Mouse (Mus musculus): ENCODE measurements around the gene Pigf. TPM values are rescaled to one million over a fixed set of nuclear protein-coding genes. Genes with fewer than 3 reads are reported as not detected.

The Pigf gene
- polyA plus RNA-seq, 1 experiment from 2014 or later = 32.2 TPM

GRCm38 (mm10) chr17:86962297-86962893, 62.8 kb downstream of the Pigf start:
- H3K27ac ChIP-seq = peak overlapping the region; percentile 97
- H3K4me1 ChIP-seq = peaks cover 60% of the 10 kb centered on the region

GRCm38 (mm10) chr17:86961301-86961841, 63.8 kb downstream of the Pigf start:
- no peak for DNase-seq (ENCODE audit: low spot score)
- Histone ChIP-seq H3K4me3 (no peak overlapping the region), H3K27me3 (ENCODE audit: insufficient read depth, poor library complexity, severe bottlenecking) (no peaks in the 10 kb centered on the region), H3K27ac (peak overlapping the region; percentile 97; the same call in 1 of the 2 replicates), H3K9me3 (no peaks in the 10 kb centered on the region), H3K4me1 (peaks cover 54% of the 10 kb centered on the region), H3K36me3 (no peaks in the 10 kb centered on the region)
- WGBS = 61% methylated on average over 8 of the region's 8 CpGs

More at GRCm38 (mm10) chr17:86962297-86962893, 62.8 kb downstream of the Pigf start:
- Histone ChIP-seq H3K36me3 (no peaks in the 10 kb centered on the region), H3K9me3 (no peaks in the 10 kb centered on the region), H3K4me3 (peak overlapping the region; percentile 93), H3K27me3 (ENCODE audit: insufficient read depth, poor library complexity, severe bottlenecking) (no peaks in the 10 kb centered on the region)
- WGBS = under 1% methylated on average over 24 of the region's 24 CpGs
- peak; percentile 93 for DNase-seq (ENCODE audit: low spot score)

DNA sequence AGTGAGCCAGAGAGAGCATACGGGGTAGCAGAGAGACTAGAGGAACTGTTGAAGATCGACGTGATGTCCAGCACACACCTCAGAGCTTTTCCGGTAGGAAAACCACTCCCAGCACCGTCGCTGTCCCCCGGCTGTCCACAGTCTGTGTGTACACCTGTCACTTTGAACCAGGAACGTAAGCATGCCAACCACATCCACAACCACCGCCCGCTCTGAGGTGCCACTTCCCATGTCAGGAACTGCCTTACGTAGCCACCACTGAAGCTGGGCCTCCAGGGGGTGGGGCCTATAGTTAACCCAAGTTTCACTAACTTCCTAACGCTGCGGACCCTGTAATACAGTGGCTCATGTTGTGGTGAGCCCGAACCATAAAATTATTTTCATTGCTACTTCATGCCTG, 67.2 kb downstream of the Pigf start:
- Histone ChIP-seq H3K36me3 (no peaks in the 10 kb centered on the region), H3K4me3 (no peak overlapping the region), H3K27me3 (ENCODE audit: insufficient read depth, poor library complexity, severe bottlenecking) (no peaks in the 10 kb centered on the region), H3K27ac (peak overlapping the region; percentile 12; the same call in 1 of the 2 replicates), H3K4me1 (peaks cover 37% of the 10 kb centered on the region), H3K9me3 (0 out of 2 replicates have a peak, but pooled peaks cover 3% of the 10 kb centered on the region)
- WGBS = 68% methylated on average over 14 of the region's 14 CpGs
- no peak for DNase-seq (ENCODE audit: low spot score)

DNA sequence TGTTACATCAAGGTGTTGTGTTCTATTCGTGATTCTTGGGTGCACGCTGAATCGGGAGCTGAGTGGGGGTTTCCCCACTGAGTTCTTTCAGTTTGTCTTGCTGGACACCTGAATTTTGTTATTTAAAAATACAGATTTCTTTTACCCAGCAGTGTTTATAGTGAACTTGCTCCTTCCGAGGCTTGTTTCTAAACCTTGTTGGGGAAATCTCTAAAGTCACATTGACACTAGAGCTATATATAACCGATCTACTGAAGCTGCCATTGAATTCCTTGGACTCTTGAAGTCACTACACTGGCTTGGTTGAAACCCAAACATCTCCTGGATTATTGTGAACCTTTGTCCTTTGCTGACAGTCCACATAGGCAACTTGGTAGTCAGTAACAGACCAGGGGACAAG, 68.0 kb downstream of the Pigf start:
- no peak overlapping the region for H3K4me3 ChIP-seq
- no peak for DNase-seq (ENCODE audit: low spot score)
- H3K4me1 ChIP-seq = peaks cover 37% of the 10 kb centered on the region
- no peaks in the 10 kb centered on the region for H3K36me3 ChIP-seq
- no peaks in the 10 kb centered on the region for H3K27me3 ChIP-seq (ENCODE audit: insufficient read depth, poor library complexity, severe bottlenecking)
- H3K9me3 ChIP-seq = 0 out of 2 replicates have a peak, but pooled peaks cover 3% of the 10 kb centered on the region
- H3K27ac ChIP-seq = 0 out of 2 replicates have a peak overlapping the region, but pooled peaks have one; percentile 12
- WGBS = 82% methylated on average over 5 of the region's 5 CpGs

DNA sequence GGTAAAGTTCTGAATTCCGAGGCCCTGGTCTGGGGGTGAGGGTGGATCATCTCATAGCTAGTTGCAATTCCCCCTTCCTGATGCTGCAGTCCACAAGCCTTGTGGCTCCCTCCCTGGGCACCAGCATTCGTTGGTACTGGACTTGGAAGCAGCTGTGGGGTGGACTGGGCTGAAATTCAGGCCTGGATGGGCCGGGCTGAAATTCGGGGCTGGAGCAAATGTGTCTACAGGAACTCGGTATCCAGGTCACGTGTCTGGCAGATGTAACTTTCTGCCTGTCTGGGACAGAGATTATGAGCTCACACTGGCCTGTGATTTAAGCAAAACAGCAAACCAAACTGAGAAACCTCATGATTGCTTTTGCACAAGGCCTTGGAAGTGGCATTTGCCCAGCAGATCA, 76.4 kb downstream of the Pigf start:
- 71% methylated on average over 6 of the region's 6 CpGs for WGBS
- DNase-seq (ENCODE audit: low spot score) = no peak
- H3K4me1 ChIP-seq = no peaks in the 10 kb centered on the region
- H3K36me3 ChIP-seq = no peaks in the 10 kb centered on the region
- no peak overlapping the region for H3K27ac ChIP-seq
- H3K4me3 ChIP-seq = no peak overlapping the region
- no peaks in the 10 kb centered on the region for H3K9me3 ChIP-seq
- no peaks in the 10 kb centered on the region for H3K27me3 ChIP-seq (ENCODE audit: insufficient read depth, poor library complexity, severe bottlenecking)

DNA sequence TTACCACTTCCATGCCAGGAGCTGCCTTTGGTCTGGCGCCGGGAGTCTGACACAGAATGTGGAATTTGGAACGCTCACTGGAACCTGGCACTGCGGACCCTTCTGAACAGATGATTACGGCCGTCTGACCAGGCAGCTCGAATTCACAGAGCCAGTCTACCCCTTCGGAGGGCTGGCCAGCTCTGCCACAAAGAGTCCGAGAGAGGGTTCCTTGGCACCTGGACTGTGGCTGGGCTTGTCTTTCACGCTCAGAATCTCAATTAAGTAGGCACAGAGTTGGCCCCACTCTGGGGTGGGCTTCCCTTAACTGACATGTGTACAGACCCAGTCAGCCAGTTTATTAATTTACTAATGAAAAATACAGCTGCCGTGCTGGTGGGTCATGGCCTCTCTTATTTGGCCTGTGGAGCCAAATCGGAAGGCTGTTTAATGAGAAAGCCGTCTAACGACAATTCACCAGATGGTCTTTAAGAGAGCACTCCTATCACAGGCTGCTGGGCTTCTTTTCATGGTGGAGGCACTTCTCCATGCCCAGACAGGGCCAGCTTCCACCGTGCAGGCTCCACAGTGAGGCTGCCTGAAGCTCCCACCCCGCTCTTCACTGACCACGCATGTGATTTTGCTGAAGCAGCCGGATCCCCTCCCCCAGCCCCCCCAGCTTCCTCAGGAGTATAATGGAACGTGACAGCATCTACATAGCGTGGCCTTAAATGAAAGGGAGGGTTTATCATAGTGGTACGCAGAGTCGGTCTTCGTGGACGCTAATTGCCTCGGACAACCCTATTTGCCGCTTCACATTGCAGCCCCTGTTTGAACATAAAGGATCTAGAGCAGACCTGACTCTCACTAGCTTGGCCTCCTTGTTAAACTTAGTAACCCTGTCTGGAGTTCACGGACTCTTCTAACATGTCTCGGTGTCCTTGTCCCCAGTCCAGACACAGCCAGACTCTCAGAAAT, 77.1 kb downstream of the Pigf start, which contains the start of gene Atp6v1e2:
TSS of gene Atp6v1e2 (minus strand) at position 58 of the 957 bp plus-strand sequence.
- Histone ChIP-seq H3K27ac (no peak within 1 kb of the TSS), H3K36me3 (no peaks in the 10 kb centered on the region), H3K9me3 (no peaks in the 10 kb centered on the region), H3K27me3 (ENCODE audit: insufficient read depth, poor library complexity, severe bottlenecking) (no peaks in the 10 kb centered on the region), H3K4me3 (no peak within 1 kb of the TSS), H3K4me1 (no peaks in the 10 kb centered on the region)
- DNase-seq (ENCODE audit: low spot score) = no peak
- 85% methylated on average over 28 of the region's 28 CpGs for WGBS

Other genes with a start within 250 kb of the Pigf start
- not detected in 2 replicates for gene Tmem247, start 108.1 kb downstream of the Pigf start, polyA plus RNA-seq (2016; fragmentation: Nextera tagmentation; extraction: Ambion mirVana)
- gene Atp6v1e2, start 77.5 kb downstream of the Pigf start, polyA plus RNA-seq (2016; fragmentation: Nextera tagmentation; extraction: Ambion mirVana) = not detected in 2 replicates
- 15.5 and 15.9 TPM in 2 replicates for gene Rhoq, start 62.3 kb downstream of the Pigf start, polyA plus RNA-seq (2016; fragmentation: Nextera tagmentation; extraction: Ambion mirVana)
- 113 and 115 TPM in 2 replicates for gene Cript, start 144 bp upstream of the Pigf start, polyA plus RNA-seq (2016; fragmentation: Nextera tagmentation; extraction: Ambion mirVana)
- 9.4 and 11.0 TPM in 2 replicates for gene Socs5, start 82.3 kb upstream of the Pigf start, polyA plus RNA-seq (2016; fragmentation: Nextera tagmentation; extraction: Ambion mirVana)
- gene Mcfd2, start 240.5 kb upstream of the Pigf start, polyA plus RNA-seq (2016; fragmentation: Nextera tagmentation; extraction: Ambion mirVana) = 77.8 and 82.7 TPM in 2 replicates

Measured in heart, embryonic 10.5 days (tissue).